Mouse (Mus musculus) heart, postnatal 10 days (tissue): ENCODE results near the gene Tff3. TPM values are rescaled to one million over a fixed set of nuclear protein-coding genes. Genes with fewer than 3 reads are reported as not detected.

Experiments used
- DNase-seq, 2 experiments: peaks; one replicate each; pipeline ENCODE4 v3.0.0; 2021
- intact Hi-C: fragments of 180-260 bp; cut with DNase I; formaldehyde crosslinking; loops from one replicate; pipeline ENCODE4 v1.15.1; 2025
- total RNA-seq, 2 experiments: library from RNA; stranded (reverse); gene quantifications; 2 replicates each; pipeline ENCODE4 v1.2.3; 2021

Tff3 gene
- total RNA-seq: not detected

GRCm38 (mm10) chr17:31129452-31129851, at the start of gene Tff3:
TSS of gene Tff3 (minus strand) at chr17:31129646.
- intact Hi-C loops: loop anchor here (10.0 kb wide), 1 partner anchor 365 kb away; no protein-coding TSS in a partner anchor
- no peak for DNase-seq

DNA sequence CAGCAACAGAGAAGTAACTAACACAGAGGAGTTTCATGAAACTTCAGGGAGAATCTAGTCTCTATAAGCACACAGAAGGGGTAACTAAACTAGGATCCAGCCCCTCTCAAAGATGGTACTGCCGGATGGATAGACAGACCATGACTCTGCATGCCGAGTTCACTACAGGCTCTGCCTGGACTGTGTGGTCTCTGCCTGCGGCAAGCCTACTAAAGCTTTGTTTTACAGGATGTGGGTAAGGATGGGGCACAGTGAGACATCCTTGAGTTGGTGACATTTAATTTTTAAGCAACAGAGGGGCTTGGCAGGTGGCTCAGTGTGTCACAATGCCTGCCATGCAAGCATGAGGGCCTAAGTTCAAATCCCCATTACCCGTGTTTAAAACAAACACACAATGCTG, 46.9 kb upstream of the Tff3 start:
- intact Hi-C loops: no loop called here

DNA sequence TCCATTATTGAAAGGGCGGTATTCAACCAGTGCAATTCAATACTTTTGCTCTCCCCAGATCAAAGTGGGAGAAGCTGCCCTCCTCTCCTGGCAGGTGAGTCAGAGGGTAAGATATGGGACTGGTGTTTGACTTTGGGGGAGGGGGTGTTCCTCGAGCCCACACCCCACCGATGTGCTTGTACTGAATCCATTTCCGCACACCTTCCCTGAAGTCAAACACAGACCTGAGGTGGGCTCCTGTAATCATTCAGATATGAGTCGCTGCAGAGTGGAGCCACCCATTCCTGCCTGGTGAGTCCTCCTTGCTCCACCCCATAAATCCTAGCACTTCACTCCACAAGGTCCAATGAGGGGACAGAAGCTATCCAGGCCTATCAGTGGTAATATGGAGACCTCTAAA, 40.4 kb upstream of the Tff3 start:
- DNase-seq: no peak
- intact Hi-C loops: no loop called here

More for the DNA sequence above, 46.9 kb upstream of the Tff3 start:
- DNase-seq: no peak

GRCm38 (mm10) chr17:31165127-31165526, 35.7 kb upstream of the Tff3 start, which contains the start of gene Tff1:
TSS of gene Tff1 (minus strand) at chr17:31165277.
- intact Hi-C loops: no loop called here
- no peak for DNase-seq

GRCm38 (mm10) chr17:31163821-31164220, 34.4 kb upstream of the Tff3 start:
- DNase-seq: no peak
- intact Hi-C loops: no loop called here

DNA sequence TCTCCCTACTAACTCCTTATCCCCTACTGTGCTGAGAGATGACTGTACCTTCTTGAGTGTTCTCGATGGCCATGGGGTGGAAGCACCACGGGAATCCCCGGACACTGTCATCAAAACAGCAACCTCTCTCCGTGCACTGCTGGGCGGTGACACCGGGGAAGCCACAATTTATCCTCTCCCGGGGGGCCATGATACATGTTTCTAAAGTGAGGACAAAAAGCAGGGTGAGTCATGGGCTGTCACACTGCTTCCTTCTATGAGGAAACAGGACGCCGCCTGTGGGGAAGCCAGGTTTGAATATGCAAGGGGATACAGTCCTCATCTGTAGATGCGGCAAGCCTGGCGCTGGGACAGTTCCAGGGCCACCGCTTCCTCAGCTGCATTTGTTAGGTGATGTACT, 33.2 kb upstream of the Tff3 start:
- DNase-seq: no peak
- intact Hi-C loops: no loop called here

- intact Hi-C loops: no loop called here
- DNase-seq: no peak
Measured at GRCm38 (mm10) chr17:31160291-31160690, 30.8 kb upstream of the Tff3 start.

- no peak for DNase-seq
- intact Hi-C loops: no loop called here
Measured at GRCm38 (mm10) chr17:31157921-31158320, 28.5 kb upstream of the Tff3 start.

- intact Hi-C loops: no loop called here
- DNase-seq: no peak
Measured at GRCm38 (mm10) chr17:31153785-31154184, 24.3 kb upstream of the Tff3 start.

DNA sequence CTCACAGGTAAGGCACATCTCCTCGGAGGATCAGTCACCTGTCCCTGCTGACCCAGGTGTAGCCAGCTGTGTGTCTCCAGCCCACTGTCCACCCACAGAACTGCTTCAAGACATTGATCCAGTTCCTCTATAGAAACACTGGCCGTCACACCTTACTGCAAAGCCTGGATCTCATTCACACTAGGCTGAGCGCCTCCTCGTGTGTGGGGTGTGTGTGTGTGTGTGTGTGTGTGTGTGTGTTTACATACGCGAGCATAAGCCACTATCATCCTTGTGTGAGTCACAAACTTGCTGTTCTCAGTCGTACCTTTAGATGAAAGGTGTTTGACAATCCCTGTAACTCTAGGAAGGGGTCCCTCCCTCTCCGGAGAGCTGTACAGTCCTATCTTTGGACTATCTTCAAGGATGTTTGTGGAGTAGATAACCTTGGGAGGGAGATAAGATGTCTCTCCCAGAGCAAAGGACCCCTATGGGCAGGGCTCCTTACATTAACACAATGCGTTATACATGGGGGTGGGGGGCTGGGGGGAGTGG, 23.6 kb upstream of the Tff3 start:
- intact Hi-C loops: no loop called here
- no peak for DNase-seq

- intact Hi-C loops: no loop called here
Measured at GRCm38 (mm10) chr17:31152512-31152911, 23.1 kb upstream of the Tff3 start.

GRCm38 (mm10) chr17:31145998-31146397, 16.6 kb upstream of the Tff3 start:
- no peak for DNase-seq
- intact Hi-C loops: no loop called here

More at GRCm38 (mm10) chr17:31152512-31152911, 23.1 kb upstream of the Tff3 start:
- no peak for DNase-seq

DNA sequence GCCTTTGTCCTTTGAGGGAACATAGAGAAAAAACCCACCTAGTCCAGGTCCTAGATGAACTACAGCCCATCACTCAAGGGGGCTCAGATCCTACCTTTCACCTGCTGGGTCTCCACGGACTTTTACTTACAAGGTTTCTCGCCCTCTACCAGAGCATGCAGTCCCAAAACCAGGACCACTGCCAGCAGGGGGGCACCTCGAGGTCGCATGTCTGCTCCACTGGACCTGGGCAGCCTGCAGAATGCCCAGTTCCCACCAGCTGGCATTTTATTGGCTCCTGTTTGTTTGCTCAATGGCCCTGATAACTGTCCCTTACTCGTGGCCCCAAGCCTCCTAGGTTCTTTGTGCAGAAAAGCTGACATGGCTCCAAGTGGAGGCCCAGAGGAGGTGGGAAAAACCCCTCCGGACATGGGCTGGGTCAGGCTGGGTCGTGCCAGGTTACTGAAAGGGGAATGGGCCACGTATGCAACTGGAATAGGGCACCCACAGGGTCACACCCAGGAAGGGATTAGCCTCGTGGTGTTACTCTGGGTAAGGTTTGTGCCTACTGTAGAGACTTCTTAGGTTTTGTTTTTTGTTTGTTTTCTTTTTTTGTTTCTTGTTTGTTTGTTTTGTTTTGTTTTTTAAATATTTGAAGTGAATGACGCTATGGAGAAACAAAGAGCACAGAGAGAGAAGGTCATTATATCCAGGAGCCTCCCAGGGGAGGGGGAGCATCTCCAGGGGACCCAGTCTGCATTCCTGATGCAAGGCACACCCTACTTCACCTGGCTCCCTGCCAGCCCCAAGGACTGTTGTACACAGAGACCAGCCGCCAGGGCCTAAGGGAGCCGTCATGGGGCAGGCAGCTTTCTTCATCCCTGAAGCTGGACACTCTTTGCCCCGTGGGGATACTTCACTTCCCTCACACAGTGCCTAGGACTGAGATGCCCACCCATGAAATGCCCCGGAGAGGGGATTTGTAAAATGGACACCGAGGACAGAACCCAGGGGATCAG, 14.9 kb upstream of the Tff3 start, which contains the start of gene Tff2:
Gene Tff2 (minus strand): TSS at position 243 of the 998 bp plus-strand sequence.
- intact Hi-C loops: no loop called here
- DNase-seq: no peak

DNA sequence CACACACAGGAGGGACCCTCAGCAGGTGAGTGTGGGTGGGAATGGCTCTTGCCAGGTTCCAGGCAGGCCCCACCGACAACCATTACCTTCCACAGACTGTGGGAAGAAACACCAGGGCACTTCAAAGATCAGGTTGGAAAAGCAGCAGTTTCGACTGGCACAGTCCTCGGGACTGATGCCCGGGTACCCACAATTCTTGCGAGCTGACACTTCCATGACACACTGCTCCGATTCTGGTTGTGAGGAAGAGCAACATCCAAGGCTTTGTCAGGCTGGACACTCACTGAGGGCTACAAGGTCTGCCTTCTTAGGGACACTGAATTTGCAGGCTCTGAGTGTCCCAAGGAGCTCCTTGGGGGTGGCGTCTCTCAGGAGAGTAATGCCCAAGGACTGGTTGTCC, 12.7 kb upstream of the Tff3 start:
- intact Hi-C loops: no loop called here
- no peak for DNase-seq

- intact Hi-C loops: loop anchor here (1.0 to 2.0 kb wide), 2 partner anchors 49 to 104 kb away; no protein-coding TSS in a partner anchor
Measured at GRCm38 (mm10) chr17:31138398-31138797, 9.0 kb upstream of the Tff3 start.

GRCm38 (mm10) chr17:31136821-31137220, 7.4 kb upstream of the Tff3 start:
- no peak for DNase-seq
- intact Hi-C loops: no loop called here

More at GRCm38 (mm10) chr17:31138398-31138797, 9.0 kb upstream of the Tff3 start:
- peak; percentile 71 to 82 for DNase-seq

- no peak for DNase-seq
- intact Hi-C loops: no loop called here
Measured at GRCm38 (mm10) chr17:31136291-31136690, 6.8 kb upstream of the Tff3 start.

DNA sequence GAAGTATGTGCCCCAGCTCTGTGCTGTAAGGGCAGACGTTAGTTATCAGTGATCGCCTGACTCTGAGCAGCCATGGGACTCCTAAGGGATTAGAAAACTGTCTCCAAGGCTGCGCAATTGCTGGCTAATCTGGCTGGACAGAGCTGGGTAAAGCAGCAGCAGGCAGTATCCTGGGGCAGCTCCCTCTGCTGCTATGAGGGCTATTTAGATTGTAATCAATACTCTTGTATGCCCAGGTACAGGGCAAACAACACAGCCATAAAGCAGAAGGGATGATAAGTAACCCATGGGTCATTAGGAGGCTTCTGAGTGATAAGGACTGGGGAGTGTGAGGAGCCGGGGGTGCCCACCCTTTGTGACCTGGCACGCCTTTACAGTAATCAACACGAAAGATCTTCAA, 5.5 kb upstream of the Tff3 start:
- intact Hi-C loops: no loop called here
- DNase-seq: no peak

DNA sequence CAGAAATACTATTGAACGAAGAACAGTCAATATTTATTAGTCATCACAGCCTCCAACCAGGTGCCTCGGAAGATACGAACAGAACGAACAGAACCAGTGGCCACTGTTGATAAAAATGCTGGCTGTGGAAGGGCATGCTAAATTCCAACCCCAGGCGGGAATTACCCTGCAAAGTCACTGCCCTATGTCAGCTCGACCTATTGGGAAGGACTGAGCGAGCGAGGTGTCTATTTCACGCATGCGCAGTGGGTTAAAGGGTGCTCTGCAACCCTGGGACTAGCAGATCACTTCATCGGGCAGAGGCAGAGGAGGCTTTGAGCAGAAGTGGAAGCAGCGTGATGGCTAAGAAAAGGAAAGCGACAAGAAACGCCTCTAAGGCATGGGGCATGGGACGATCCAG, 4.3 kb upstream of the Tff3 start:
- no peak for DNase-seq
- intact Hi-C loops: no loop called here

DNA sequence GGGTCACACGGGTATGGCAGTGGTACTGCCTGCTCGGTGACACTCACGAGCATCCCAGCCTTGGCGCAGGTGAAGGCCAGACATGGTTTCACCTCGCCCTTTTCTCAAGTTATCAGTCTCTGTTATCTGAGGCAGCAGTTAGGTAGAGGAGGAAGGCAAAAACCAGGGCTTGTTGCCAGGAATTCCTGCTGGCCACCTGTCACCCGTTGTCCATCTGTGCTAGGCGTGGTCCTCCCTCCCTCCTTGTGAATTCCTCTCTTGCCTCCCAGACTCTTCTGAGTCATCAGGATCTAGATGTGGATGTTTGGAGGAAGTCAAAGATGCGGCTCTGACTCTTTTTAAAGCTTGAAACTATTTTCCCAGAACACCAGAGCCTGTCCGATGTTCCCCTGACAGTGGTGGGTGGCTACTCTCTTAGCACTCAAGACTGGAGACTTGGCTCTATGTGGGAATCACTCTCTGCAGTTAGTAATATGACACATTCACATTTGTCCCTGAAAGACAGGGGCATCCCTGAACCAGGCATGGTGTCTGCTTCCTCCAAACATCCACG, 1.9 kb upstream of the Tff3 start:
- intact Hi-C loops: no loop called here
- DNase-seq: no peak

DNA sequence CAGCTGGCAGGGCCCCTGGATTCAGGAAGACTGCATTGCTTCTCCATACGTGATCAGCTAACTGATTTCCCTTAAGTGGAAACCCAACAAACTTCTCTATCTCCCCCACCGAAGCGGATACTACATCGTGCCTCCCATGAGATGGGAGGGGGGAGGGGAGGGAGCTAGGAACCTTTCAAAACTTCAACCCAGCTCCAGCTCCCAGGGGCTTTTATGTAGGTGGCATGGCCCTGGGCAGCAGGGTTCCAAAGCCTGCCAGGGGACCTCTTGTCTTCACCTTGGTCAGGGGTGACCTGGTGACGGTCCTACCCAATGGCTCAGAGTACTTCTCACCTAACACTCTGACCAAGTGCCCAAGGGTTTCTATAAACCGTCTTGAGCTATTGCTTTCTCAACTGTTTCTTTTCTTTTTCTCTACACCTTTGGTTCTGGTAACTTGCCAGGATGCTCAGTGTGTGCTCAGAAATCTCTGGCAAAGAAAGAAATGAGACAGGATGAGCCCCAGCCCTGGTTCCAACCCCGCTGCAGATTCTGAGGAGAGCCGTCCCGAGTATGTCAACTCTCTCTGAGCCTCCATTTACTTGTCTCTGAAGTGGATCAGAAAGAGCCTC, 633 bp downstream of the Tff3 start:
- no peak for DNase-seq
- intact Hi-C loops: loop anchor here (10.0 kb wide), 1 partner anchor 366 kb away; no protein-coding TSS in a partner anchor
